Mouse (Mus musculus) C2C12 (cell line): ENCODE data around the gene Cdc25a. TPM values are rescaled to one million over a fixed set of nuclear protein-coding genes. Genes with fewer than 3 reads are reported as not detected.

Experiments used
- H3K27me3 ChIP-seq: one replicate; pipeline ENCODE4 v1.6.1; 2011; ENCODE audit not compliant: control insufficient read depth, insufficient read depth, insufficient read length
- H3K36me3 ChIP-seq: one replicate; pipeline ENCODE4 v1.6.1; 2011; ENCODE audit not compliant: control insufficient read depth, insufficient read depth
- H3K4me3 ChIP-seq: one replicate; pipeline ENCODE4 v1.5.1; 2011; ENCODE audit warnings: mild to moderate bottlenecking, control low read depth; ENCODE audit not compliant: poor library complexity, insufficient read depth, severe bottlenecking
- H3K79me2 ChIP-seq: one replicate; pipeline ENCODE4 v1.6.1; 2011; ENCODE audit not compliant: control insufficient read depth, insufficient read depth
- H3K79me3 ChIP-seq: one replicate; pipeline ENCODE4 v1.6.1; 2011; ENCODE audit warnings: low read depth, control low read depth
- H3ac ChIP-seq: one replicate; pipeline ENCODE3; 2011; ENCODE audit warnings: low read depth; ENCODE audit not compliant: control insufficient read depth, insufficient read length
- CEBPB ChIP-seq: IDR thresholded peaks from one replicate; pipeline ENCODE4 v1.6.1; 2011; ENCODE audit warnings: low read depth, mild to moderate bottlenecking, control low read depth, moderate library complexity
- CTCF ChIP-seq: IDR thresholded peaks from one replicate; pipeline ENCODE4 v1.5.1; 2011; ENCODE audit not compliant: control insufficient read depth, insufficient read depth, insufficient read length
- FOSL1 ChIP-seq: IDR thresholded peaks from one replicate; pipeline ENCODE4 v1.8.0; 2011; ENCODE audit warnings: mild to moderate bottlenecking, low read length; ENCODE audit not compliant: poor library complexity, insufficient read depth, severe bottlenecking
- MAX ChIP-seq: IDR thresholded peaks from one replicate; pipeline ENCODE4 v1.6.1; 2011; ENCODE audit warnings: mild to moderate bottlenecking, control low read depth
- MYOD1 ChIP-seq: IDR thresholded peaks from one replicate; pipeline ENCODE4 v1.6.1; 2011; ENCODE audit warnings: low read depth; ENCODE audit not compliant: control insufficient read depth, insufficient read length
- MYOG ChIP-seq: IDR thresholded peaks from one replicate; pipeline ENCODE4 v1.6.1; 2011; ENCODE audit not compliant: control insufficient read depth, insufficient read length; ENCODE audit errors: extremely low read depth
- USF1 ChIP-seq: IDR thresholded peaks from one replicate; pipeline ENCODE4 v1.6.1; 2011; ENCODE audit warnings: low read depth, mild to moderate bottlenecking, control low read depth, moderate library complexity
- microRNA-seq: library from miRNA; unstranded; fragments of <30 nt; microRNA quantifications from one replicate; pipeline ENCODE4, GENCODE M21; 2019; ENCODE audit warnings: borderline microRNAs expressed
- polyA plus RNA-seq: library from polyadenylated mRNA; unstranded; fragments of >200 nt; fragmentation: generic; extraction: Trizol; gene quantifications from one replicate; pipeline ENCODE4 v1.2.1, GENCODE M21; 2012; ENCODE audit warnings: missing spikeins

The Cdc25a gene
- polyA plus RNA-seq, 1 experiment: 23.3 TPM

DNA sequence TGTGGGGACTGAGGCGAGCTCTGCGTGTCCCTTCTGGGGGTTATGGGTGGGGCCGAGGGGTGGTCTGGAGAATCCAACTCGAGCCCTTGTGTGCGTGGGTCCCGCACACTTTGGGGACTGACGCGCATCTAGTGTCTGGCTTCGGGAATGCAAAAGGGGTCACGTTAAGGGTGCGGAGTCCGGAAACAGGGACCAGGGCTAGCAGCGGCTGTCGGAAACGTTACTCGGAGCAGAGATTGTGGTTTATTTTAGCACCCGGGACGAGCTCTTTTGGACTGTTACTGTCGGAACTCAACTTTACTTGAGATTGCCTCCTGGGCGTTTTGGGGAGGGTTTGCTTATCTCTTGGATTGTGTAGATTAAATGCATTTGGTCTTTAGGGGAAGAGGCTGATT, 57.0 kb downstream of the Cdc25a start:
- no peaks in the 10 kb centered on the region for H3K36me3 ChIP-seq
- peak overlapping the region; percentile 97 for H3ac ChIP-seq
- peaks cover 57% of the 10 kb centered on the region for H3K79me2 ChIP-seq
- H3K79me3 ChIP-seq: peaks cover 49% of the 10 kb centered on the region
- TF ChIP-seq CTCF (no peak), FOSL1 (no peak), CEBPB (no peak), USF1 (no peak), MAX (no peak), MYOD1 (no peak), MYOG (no peak)
- H3K27me3 ChIP-seq: no peaks in the 10 kb centered on the region
- H3K4me3 ChIP-seq: peak overlapping the region; percentile 79

DNA sequence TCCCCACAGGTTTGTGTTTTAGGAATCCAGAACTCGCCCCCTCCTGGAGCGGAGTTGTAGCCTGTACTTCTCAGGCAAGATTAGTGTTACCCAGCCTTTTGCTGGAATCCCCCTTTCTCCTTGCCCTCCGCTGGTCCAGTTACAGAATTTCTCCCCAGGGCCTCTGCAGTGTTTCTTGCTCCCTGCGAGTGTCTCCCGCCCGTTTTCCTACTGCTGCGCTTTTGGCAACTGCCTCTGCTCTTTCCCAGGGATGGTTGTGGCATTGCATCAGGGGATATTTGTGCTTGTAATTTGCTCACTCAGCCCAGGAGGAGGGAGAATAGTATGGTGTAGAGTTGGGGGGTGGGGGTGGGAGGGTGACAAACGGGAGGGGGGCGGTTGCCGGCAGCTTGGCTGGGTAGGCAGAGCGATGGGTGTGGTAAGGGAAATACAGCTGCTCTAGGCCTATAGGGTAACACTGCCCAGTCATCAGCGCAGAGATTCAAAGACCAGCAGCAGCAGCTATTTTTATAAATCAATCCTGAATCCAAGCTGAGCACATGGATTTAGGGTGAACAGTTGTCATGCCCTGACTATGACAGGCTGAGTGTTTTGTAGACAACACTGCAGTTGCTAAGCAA, 57.5 kb downstream of the Cdc25a start:
- Histone ChIP-seq H3K4me3 (peak overlapping the region; percentile 79), H3K27me3 (no peaks in the 10 kb centered on the region), H3ac (peak overlapping the region; percentile 97), H3K79me2 (peaks cover 62% of the 10 kb centered on the region), H3K79me3 (peaks cover 53% of the 10 kb centered on the region), H3K36me3 (no peaks in the 10 kb centered on the region)
- TF ChIP-seq USF1 (no peak), MYOG (no peak), CEBPB (peak; percentile 1)

DNA sequence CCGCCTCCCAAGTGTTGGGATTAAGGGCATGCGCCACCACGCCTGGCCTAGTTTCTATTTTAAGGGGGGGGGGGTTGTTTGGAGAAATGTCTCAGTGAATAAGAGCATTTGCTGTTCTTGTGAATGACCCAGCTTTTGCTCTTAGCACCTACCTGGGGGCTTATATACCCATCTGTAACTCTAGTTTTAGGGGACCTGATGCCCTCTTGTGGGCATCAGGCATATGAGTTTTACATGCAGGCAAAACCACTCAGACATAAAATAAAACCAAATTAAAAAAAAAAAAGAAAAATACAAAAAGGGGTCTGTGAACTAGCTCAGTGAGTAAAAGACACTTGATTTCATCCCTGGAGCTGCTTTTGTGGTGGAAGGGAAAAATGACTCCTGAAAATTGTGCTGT, 64.0 kb downstream of the Cdc25a start:
- H3K4me3 ChIP-seq: no peak overlapping the region
- H3K79me3 ChIP-seq: peaks cover 90% of the 10 kb centered on the region
- H3ac ChIP-seq: no peak overlapping the region
- H3K79me2 ChIP-seq: peaks cover 100% of the 10 kb centered on the region
- H3K36me3 ChIP-seq: no peaks in the 10 kb centered on the region
- TF ChIP-seq FOSL1 (no peak), MAX (no peak), MYOG (no peak)
- H3K27me3 ChIP-seq: no peaks in the 10 kb centered on the region

DNA sequence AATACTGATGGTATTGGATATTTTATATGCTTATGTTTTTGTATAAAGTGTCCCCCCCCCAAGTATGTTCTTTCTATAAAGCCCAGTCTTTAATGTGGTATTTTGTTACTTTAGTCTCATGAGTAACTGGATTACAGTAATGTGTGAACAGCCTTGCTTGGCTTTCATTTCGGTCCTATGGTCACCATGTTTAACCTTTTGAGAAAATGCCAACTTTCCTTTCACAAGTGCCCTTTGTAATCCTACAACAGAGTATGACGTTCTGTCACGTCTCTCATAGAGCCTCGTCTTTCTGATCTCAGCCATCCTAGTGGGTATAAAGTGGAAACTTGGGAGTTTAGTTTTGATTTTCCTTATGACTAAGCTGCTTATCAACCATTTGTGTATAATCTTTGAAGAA, 67.4 kb downstream of the Cdc25a start:
- Histone ChIP-seq H3ac (no peak overlapping the region), H3K4me3 (no peak overlapping the region), H3K36me3 (no peaks in the 10 kb centered on the region), H3K79me2 (peaks cover 100% of the 10 kb centered on the region), H3K27me3 (no peaks in the 10 kb centered on the region), H3K79me3 (peaks cover 85% of the 10 kb centered on the region)
- no peak for TF ChIP-seq MAX
- TF ChIP-seq MYOD1: no peak
- TF ChIP-seq MYOG: no peak
- TF ChIP-seq FOSL1: no peak
- TF ChIP-seq USF1: no peak
- TF ChIP-seq CEBPB: no peak
- no peak for TF ChIP-seq CTCF

Small RNA genes lying within 50 kb of the gene (microRNA-seq; reads per million reads assigned to microRNA genes)
- 0.48 reads per million, percentile 8 among the genes with 10 or more reads in this experiment for gene Mir7089

Other genes with a start within 250 kb of the Cdc25a start
- not detected for gene Fbxw24, start 249.5 kb upstream of the Cdc25a start, polyA plus RNA-seq
- not detected for gene Fbxw25, start 210.9 kb upstream of the Cdc25a start, polyA plus RNA-seq
- not detected for gene Fbxw18, start 172.9 kb upstream of the Cdc25a start, polyA plus RNA-seq
- not detected for gene Fbxw26, start 129.5 kb upstream of the Cdc25a start, polyA plus RNA-seq
- not detected for gene Fbxw27, start 84.9 kb upstream of the Cdc25a start, polyA plus RNA-seq
- gene Spink8, start 63.3 kb upstream of the Cdc25a start, polyA plus RNA-seq: not detected
- 46.5 TPM for gene Nme6, start 42.8 kb upstream of the Cdc25a start, polyA plus RNA-seq
- not detected for gene Camp, start 26.0 kb upstream of the Cdc25a start, polyA plus RNA-seq
- gene Map4, start 55.9 kb downstream of the Cdc25a start, polyA plus RNA-seq: 135 TPM
- 50.7 TPM for gene Smarcc1, start 242.1 kb downstream of the Cdc25a start, polyA plus RNA-seq
- gene Dhx30, start 242.3 kb downstream of the Cdc25a start, polyA plus RNA-seq: 93.2 TPM